Mouse (Mus musculus) G1E (cell line): ENCODE data around the gene Pla2g2d. TPM values are rescaled to one million over a fixed set of nuclear protein-coding genes. Genes with fewer than 3 reads are reported as not detected.

Source experiments
- ATAC-seq: 2 replicates; pipeline ENCODE4 v1.8.0; 2016; ENCODE audit warnings: mild to moderate bottlenecking; ENCODE audit not compliant: insufficient number of reproducible peaks, poor library complexity, low FRiP score, severe bottlenecking; ENCODE audit errors: extremely low read depth
- DNase-seq: peaks from one replicate; pipeline ENCODE4 v3.0.0; 2012; ENCODE audit warnings: low spot score
- H3K27me3 ChIP-seq: 2 replicates; pipeline ENCODE4 v1.6.1; 2012; ENCODE audit warnings: mild to moderate bottlenecking, low read length, inconsistent platforms; ENCODE audit not compliant: insufficient read depth
- H3K36me3 ChIP-seq: replicated peaks from 2 replicates; pipeline ENCODE3; 2012; ENCODE audit warnings: mild to moderate bottlenecking, inconsistent platforms
- H3K4me1 ChIP-seq: 2 replicates; pipeline ENCODE4 v1.6.1; 2012; ENCODE audit warnings: low read depth, low read length, inconsistent platforms, mixed read lengths; ENCODE audit not compliant: insufficient read depth
- H3K4me3 ChIP-seq: 2 replicates; pipeline ENCODE4 v1.5.1; 2012; ENCODE audit warnings: low read depth, mild to moderate bottlenecking, inconsistent platforms, low read length, moderate library complexity, mixed read lengths
- H3K9me3 ChIP-seq: replicated peaks from 2 replicates; pipeline ENCODE4 v1.6.1; 2012; ENCODE audit warnings: inconsistent platforms
- CTCF ChIP-seq: IDR thresholded peaks from 2 replicates; pipeline ENCODE4 v1.5.1; 2012; ENCODE audit warnings: low read depth, low read length, inconsistent platforms, mixed read lengths
- GATA1 ChIP-seq: IDR thresholded peaks from 2 replicates; pipeline ENCODE4 v1.6.1; 2012; ENCODE audit warnings: borderline replicate concordance, low read length, inconsistent platforms, mixed read lengths
- GATA2 ChIP-seq: IDR thresholded peaks from 2 replicates; pipeline ENCODE4 v1.6.1; 2012; ENCODE audit warnings: low read depth, low read length, inconsistent platforms, borderline replicate concordance
- POLR2AphosphoS5 ChIP-seq: IDR thresholded peaks from 2 replicates; pipeline ENCODE4 v1.6.1; 2012; ENCODE audit warnings: low read depth, low read length, inconsistent platforms; ENCODE audit not compliant: insufficient replicate concordance
- TAL1 ChIP-seq: conservative IDR thresholded peaks from 2 replicates; pipeline ENCODE4 v1.6.1; 2012; ENCODE audit warnings: low read depth, low read length, inconsistent platforms, mixed read lengths
- polyA plus RNA-seq: library from polyadenylated mRNA; stranded (reverse); fragments of >175 nt; gene quantifications from 2 replicates; pipeline ENCODE4 v1.2.3, GENCODE M21; 2012
- total RNA-seq, 2 experiments: library from RNA; stranded (forward) in 1 of 2; stranded (reverse) in 1 of 2; fragments of 200-1000 nt in 1 of 2; fragments of >200 nt in 1 of 2; fragmentation: Nextera tagmentation in 1 of 2; gene quantifications; 2 replicates each; pipeline ENCODE4 v1.2.3; 2014 to 2017

Pla2g2d gene
- total and polyA plus RNA-seq, 3 experiments = not detected

- no peaks in the 10 kb centered on the region for H3K4me1 ChIP-seq
- ATAC-seq (no peak), DNase-seq (no peak)
- no peak overlapping the region for H3K4me3 ChIP-seq
- H3K36me3 ChIP-seq = no peaks in the 10 kb centered on the region
- H3K27me3 ChIP-seq = no peaks in the 10 kb centered on the region
- TF ChIP-seq GATA1 (no peak), GATA2 (no peak), CTCF (no peak), POLR2AphosphoS5 (no peak), TAL1 (no peak)
- H3K9me3 ChIP-seq = peaks cover 93% of the 10 kb centered on the region
Observed at GRCm38 (mm10) chr4:138754432-138754831, 21.1 kb upstream of the Pla2g2d start.

GRCm38 (mm10) chr4:138755439-138755838 is 20.1 kb upstream of the Pla2g2d start:
- ATAC-seq (no peak), DNase-seq (no peak)
- H3K27me3 ChIP-seq = no peaks in the 10 kb centered on the region
- H3K36me3 ChIP-seq = no peaks in the 10 kb centered on the region
- no peak overlapping the region for H3K4me3 ChIP-seq
- H3K4me1 ChIP-seq = no peaks in the 10 kb centered on the region
- no peak for TF ChIP-seq CTCF
- TF ChIP-seq GATA2 = no peak
- no peak for TF ChIP-seq TAL1
- TF ChIP-seq GATA1 = no peak
- TF ChIP-seq POLR2AphosphoS5 = no peak
- H3K9me3 ChIP-seq = peaks cover 88% of the 10 kb centered on the region

GRCm38 (mm10) chr4:138755983-138756382 is 19.6 kb upstream of the Pla2g2d start:
- TF ChIP-seq CTCF = no peak
- TF ChIP-seq POLR2AphosphoS5 = no peak
- no peak for TF ChIP-seq TAL1
- no peak for TF ChIP-seq GATA2
- no peak for TF ChIP-seq GATA1
- Histone ChIP-seq H3K4me1 (no peaks in the 10 kb centered on the region), H3K27me3 (no peaks in the 10 kb centered on the region), H3K4me3 (no peak overlapping the region), H3K36me3 (no peaks in the 10 kb centered on the region), H3K9me3 (peaks cover 88% of the 10 kb centered on the region)
- ATAC-seq (no peak), DNase-seq (no peak)

- TF ChIP-seq GATA1 (no peak), TAL1 (no peak), CTCF (no peak), GATA2 (no peak), POLR2AphosphoS5 (no peak)
- Histone ChIP-seq H3K4me1 (no peaks in the 10 kb centered on the region), H3K9me3 (peaks cover 80% of the 10 kb centered on the region), H3K27me3 (no peaks in the 10 kb centered on the region), H3K36me3 (no peaks in the 10 kb centered on the region), H3K4me3 (no peak within 1 kb of the TSS)
- DNase-seq (no peak), ATAC-seq (no peak)
Observed at GRCm38 (mm10) chr4:138757416-138757815, 18.1 kb upstream of the Pla2g2d start, which contains the start of gene Pla2g2f. Pla2g2f (minus strand) TSS chr4:138757626.

- no peaks in the 10 kb centered on the region for H3K36me3 ChIP-seq
- DNase-seq = no peak
- no peaks in the 10 kb centered on the region for H3K4me1 ChIP-seq
- H3K27me3 ChIP-seq = no peaks in the 10 kb centered on the region
- TF ChIP-seq GATA2 (no peak), CTCF (no peak), GATA1 (no peak), TAL1 (no peak), POLR2AphosphoS5 (no peak)
- no peak for ATAC-seq
- peaks cover 41% of the 10 kb centered on the region for H3K9me3 ChIP-seq
- no peak overlapping the region for H3K4me3 ChIP-seq
Observed at GRCm38 (mm10) chr4:138762266-138762665, 13.3 kb upstream of the Pla2g2d start.

- TF ChIP-seq GATA2 = no peak
- no peak for TF ChIP-seq GATA1
- no peak for TF ChIP-seq POLR2AphosphoS5
- TF ChIP-seq CTCF = no peak
- TF ChIP-seq TAL1 = no peak
- H3K9me3 ChIP-seq = peaks cover 60% of the 10 kb centered on the region
- H3K27me3 ChIP-seq = no peaks in the 10 kb centered on the region
- H3K4me3 ChIP-seq = no peak overlapping the region
- H3K36me3 ChIP-seq = no peaks in the 10 kb centered on the region
- H3K4me1 ChIP-seq = no peaks in the 10 kb centered on the region
- ATAC-seq (no peak), DNase-seq (no peak)
Observed at GRCm38 (mm10) chr4:138771970-138772369, 3.6 kb upstream of the Pla2g2d start.

GRCm38 (mm10) chr4:138772386-138772785 is 3.1 kb upstream of the Pla2g2d start:
- Histone ChIP-seq H3K9me3 (peaks cover 62% of the 10 kb centered on the region), H3K36me3 (no peaks in the 10 kb centered on the region), H3K4me3 (no peak overlapping the region), H3K27me3 (no peaks in the 10 kb centered on the region), H3K4me1 (no peaks in the 10 kb centered on the region)
- ATAC-seq (no peak), DNase-seq (no peak)
- TF ChIP-seq POLR2AphosphoS5 = no peak
- TF ChIP-seq GATA2 = no peak
- no peak for TF ChIP-seq CTCF
- TF ChIP-seq TAL1 = no peak
- no peak for TF ChIP-seq GATA1
